Comparison of ENCODE assay signal across 13 mouse cellular contexts in genomic region chr7:66187581-66188231, GRCm38 (mm10).
A peak's percentile ranks its signal among the peaks of the same experiment; 100 is the strongest.
DNase-seq lines count a peak whose midpoint lies in the region; ATAC-seq lines count a peak whose summit lies in the region.
"Had no signal": no experiment of that assay in that cellular context is flagged by ENCODE, and none has a peak within 500 bp of the region (broad histone marks: within the 10 kb centered on the region; RNA-seq: fewer than 3 reads in every experiment).

No protein-coding gene starts in this region.

- DNase-seq in cerebellum, postnatal 14 days: peak; percentile 60 to 61
- DNase-seq in cerebellum, adult 9-10 months: no peak
- peak; percentile 33 for DNase-seq in left cerebral cortex, postnatal 4 days
- no peak for DNase-seq in left cerebral cortex, adult 8-10 months (ENCODE audit: low spot score in 2 of 2)
- DNase-seq in urinary bladder, adult 2 months (ENCODE audit: low spot score): no peak
- no peak for DNase-seq in urinary bladder, postnatal 14 days (ENCODE audit: low spot score)
- DNase-seq: adrenal gland, adult 2 months had no signal

- WGBS in heart, embryonic 15.5 days: 30% methylated on average over 4 of the region's 4 CpGs

- peak; percentile 60 for ATAC-seq in heart, embryonic 15.5 days (replicated peaks; ENCODE audit: insufficient number of reproducible peaks, insufficient read depth, low FRiP score, low read depth)
- ATAC-seq in megakaryocyte progenitor cell, adult 5-6 weeks (replicated peaks; ENCODE audit: poor library complexity): peak; percentile 78
- ATAC-seq: forebrain, embryonic 14.5 days; intestine, postnatal 0 days had no signal

- no peaks in the 10 kb centered on the region for H3K27me3 ChIP-seq in heart, embryonic 15.5 days
- H3K27me3 ChIP-seq: neural tube, embryonic 13.5 days had no signal

- H3K27ac ChIP-seq in heart, embryonic 15.5 days: peak overlapping the region; percentile 70
- H3K27ac ChIP-seq: heart, adult 2 months; neural tube, embryonic 13.5 days had no signal

- peaks cover 10% of the 10 kb centered on the region for H3K4me1 ChIP-seq in heart, embryonic 15.5 days (replicated peaks)
- H3K4me1 ChIP-seq: neural tube, embryonic 13.5 days had no signal

- H3K4me2 ChIP-seq in heart, embryonic 15.5 days: no peak overlapping the region
- H3K4me2 ChIP-seq: neural tube, embryonic 13.5 days had no signal

- H3K9ac ChIP-seq in heart, embryonic 15.5 days: no peak overlapping the region
- H3K9ac ChIP-seq: neural tube, embryonic 13.5 days had no signal

- no peaks in the 10 kb centered on the region for H3K36me3 ChIP-seq in heart, embryonic 15.5 days
- H3K36me3 ChIP-seq: neural tube, embryonic 13.5 days had no signal

- no peaks in the 10 kb centered on the region for H3K9me3 ChIP-seq in heart, embryonic 15.5 days (replicated peaks)
- H3K9me3 ChIP-seq: neural tube, embryonic 13.5 days had no signal

- intact Hi-C loops in left cerebral cortex, postnatal 4 days (cut with DNase I): no loop called here

- H3K4me3 ChIP-seq in heart, embryonic 15.5 days: no peak overlapping the region
- H3K4me3 ChIP-seq: heart, adult 2 months; neural tube, embryonic 13.5 days had no signal

Comparison
In these comparisons a context has a peak if more than half of its experiments do, and no peak if none do; other contexts are left out.
1. DNase-seq: peak in cerebellum, postnatal 14 days (2 of 2) and left cerebral cortex, postnatal 4 days (single experiment); none in cerebellum, adult 9-10 months (single experiment), left cerebral cortex, adult 8-10 months (0 of 2), urinary bladder, adult 2 months (single experiment) and urinary bladder, postnatal 14 days (single experiment).